In the genomic region with DNA sequence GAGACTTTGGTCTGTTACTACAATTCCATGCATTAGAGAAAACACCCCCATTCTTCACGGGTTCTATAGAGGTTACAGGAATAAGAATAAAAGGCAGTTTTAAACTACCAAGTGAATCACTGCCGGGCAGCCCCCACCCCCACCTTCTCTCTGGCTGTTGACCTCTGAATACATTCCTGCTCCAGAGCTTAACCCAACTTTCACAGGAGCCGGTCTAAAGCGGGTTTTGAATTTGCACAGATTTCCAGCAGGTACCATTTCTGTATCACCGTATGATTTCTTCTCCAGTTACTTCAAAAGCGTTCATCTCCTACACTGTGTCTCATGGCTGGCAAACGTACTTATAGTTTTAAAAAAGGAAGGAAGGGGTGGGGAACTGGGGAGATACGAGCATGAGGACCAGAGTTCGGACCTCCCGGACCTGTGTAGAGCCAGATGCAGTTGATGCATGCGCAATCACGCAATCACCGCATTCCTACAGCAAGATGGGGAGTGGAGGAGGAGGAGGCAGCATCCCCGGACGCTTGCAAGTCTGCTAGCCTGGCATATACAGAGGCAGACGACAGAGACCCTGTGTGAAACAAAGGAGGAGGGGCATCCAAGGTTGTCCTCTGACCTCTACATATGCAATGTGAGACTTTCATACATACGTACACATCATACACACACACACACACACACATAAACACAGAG, we compare ENCODE assay signal across 9 mouse cellular contexts. TPM values are rescaled to one million over a fixed set of nuclear protein-coding genes. Genes with fewer than 3 reads are reported as not detected.
DNase-seq lines count a peak whose midpoint lies in the region; ATAC-seq lines count a peak whose summit lies in the region.
"Had no signal": no experiment of that assay in that cellular context is flagged by ENCODE, and none has a peak within 500 bp of the region (broad histone marks: within the 10 kb centered on the region; RNA-seq: fewer than 3 reads in every experiment).

No protein-coding gene starts in this region.

- intact Hi-C loops in gastrocnemius, postnatal 36 days (cut with DNase I): no loop called here

- H3K4me1 ChIP-seq in heart, embryonic 15.5 days (replicated peaks): peaks cover 29% of the 10 kb centered on the region
- H3K4me1 ChIP-seq in hindbrain, embryonic 14.5 days (replicated peaks; ENCODE audit: control insufficient read depth, insufficient read depth, low read length): no peaks in the 10 kb centered on the region; the same call in 1 of the 2 replicates
- peaks cover 11% of the 10 kb centered on the region; the same call in 1 of the 2 replicates for H3K4me1 ChIP-seq in midbrain, embryonic 16.5 days (ENCODE audit: control insufficient read depth, insufficient read depth, low read length)
- H3K4me1 ChIP-seq: megakaryocyte, embryonic 14.5 days had no signal

- WGBS in heart, embryonic 15.5 days: 20% methylated on average over 17 of the region's 17 CpGs
- 5% methylated on average over 17 of the region's 17 CpGs for WGBS in hindbrain, embryonic 14.5 days
- WGBS in midbrain, embryonic 16.5 days: 3% methylated on average over 17 of the region's 17 CpGs

- peak overlapping the region; percentile 33 for H3K4me3 ChIP-seq in heart, embryonic 15.5 days
- H3K4me3 ChIP-seq in hindbrain, embryonic 14.5 days (replicated peaks; ENCODE audit: low read length): peak overlapping the region; percentile 20
- peak overlapping the region; percentile 32 for H3K4me3 ChIP-seq in midbrain, embryonic 16.5 days (ENCODE audit: low read depth, low read length)
- H3K4me3 ChIP-seq: megakaryocyte, embryonic 14.5 days had no signal

- H3K27me3 ChIP-seq in heart, embryonic 15.5 days: no peaks in the 10 kb centered on the region
- H3K27me3 ChIP-seq in hindbrain, embryonic 14.5 days (ENCODE audit: control insufficient read depth, insufficient read depth, low read length): no peaks in the 10 kb centered on the region
- H3K27me3 ChIP-seq in midbrain, embryonic 16.5 days (ENCODE audit: control insufficient read depth, insufficient read depth, low read depth, low read length): no peaks in the 10 kb centered on the region

- H3K36me3 ChIP-seq in heart, embryonic 15.5 days: no peaks in the 10 kb centered on the region
- no peaks in the 10 kb centered on the region for H3K36me3 ChIP-seq in hindbrain, embryonic 14.5 days (replicated peaks; ENCODE audit: control insufficient read depth, insufficient read depth)
- no peaks in the 10 kb centered on the region for H3K36me3 ChIP-seq in midbrain, embryonic 16.5 days (ENCODE audit: control insufficient read depth, insufficient read depth, low read length)

- no peak for DNase-seq in heart, adult 8-10 months (ENCODE audit: low spot score)
- DNase-seq in embryo, embryonic 10 days (ENCODE audit: low spot score): peak; percentile 55
- DNase-seq in hindbrain, embryonic 14.5 days (ENCODE audit: low spot score): peak; percentile 44
- no peak for DNase-seq in gastrocnemius, postnatal 36 days
- DNase-seq in cerebellum, postnatal 4 days (ENCODE audit: low spot score in 2 of 2): no peak
- DNase-seq in thymus, adult 18-20 months: no peak

- H3K4me2 ChIP-seq in heart, embryonic 15.5 days: peak overlapping the region; percentile 60
- H3K4me2 ChIP-seq in hindbrain, embryonic 14.5 days (replicated peaks): peak overlapping the region; percentile 61
- peak overlapping the region; percentile 57 for H3K4me2 ChIP-seq in midbrain, embryonic 16.5 days (ENCODE audit: low read length)

- H3K27ac ChIP-seq in heart, embryonic 15.5 days: 0 out of 2 replicates have a peak overlapping the region, but pooled peaks have one; percentile 7
- peak overlapping the region; percentile 71 for H3K27ac ChIP-seq in hindbrain, embryonic 14.5 days
- H3K27ac ChIP-seq in midbrain, embryonic 16.5 days (ENCODE audit: low read length): peak overlapping the region; percentile 67

- no peaks in the 10 kb centered on the region for H3K9me3 ChIP-seq in heart, embryonic 15.5 days (replicated peaks)
- H3K9me3 ChIP-seq in hindbrain, embryonic 14.5 days (ENCODE audit: control insufficient read depth, low read length): no peaks in the 10 kb centered on the region
- no peaks in the 10 kb centered on the region for H3K9me3 ChIP-seq in midbrain, embryonic 16.5 days (replicated peaks; ENCODE audit: control insufficient read depth, low read length, poor library complexity, severe bottlenecking)

- ATAC-seq in heart, embryonic 15.5 days (replicated peaks; ENCODE audit: insufficient number of reproducible peaks, insufficient read depth, low FRiP score, low read depth): 0 out of 2 replicates have a peak, but pooled peaks have one; percentile 27
- peak; percentile 80 for ATAC-seq in hindbrain, embryonic 14.5 days (ENCODE audit: low FRiP score)
- ATAC-seq in midbrain, embryonic 16.5 days: peak; percentile 73

- H3K9ac ChIP-seq in heart, embryonic 15.5 days: no peak overlapping the region
- H3K9ac ChIP-seq in hindbrain, embryonic 14.5 days: peak overlapping the region; percentile 63
- peak overlapping the region; percentile 42 for H3K9ac ChIP-seq in midbrain, embryonic 16.5 days (ENCODE audit: low read depth, low read length)

RNA-seq across cellular contexts. Expression of gene Shroom3, which starts 15.7 kb away (rescaled TPM):
- polyA plus RNA-seq in heart, embryonic 15.5 days (2015; fragmentation: Nextera tagmentation; extraction: Ambion mirVana): 11.3 and 12.5 TPM in 2 replicates
- total RNA-seq in heart, adult 8-10 months (2022): 10 to 100 TPM; 38.0 to 42.8 (median 40.7) TPM
- polyA plus RNA-seq in hindbrain, embryonic 14.5 days (2014; fragmentation: Nextera tagmentation; extraction: Ambion mirVana): 2.3 and 2.6 TPM in 2 replicates
- 1.1 and 1.8 TPM in 2 replicates for polyA plus RNA-seq in midbrain, embryonic 16.5 days (2015; fragmentation: Nextera tagmentation; extraction: Ambion mirVana)
- total RNA-seq in gastrocnemius, postnatal 36 days (2021): under 1 TPM; 0.43 to 0.54 TPM

RNA-seq across cellular contexts. Expression of gene Ccdc158, which starts 23.9 kb away (rescaled TPM):
- 0.56 and 0.64 TPM in 2 replicates for polyA plus RNA-seq in heart, embryonic 15.5 days (2015; fragmentation: Nextera tagmentation; extraction: Ambion mirVana)
- under 1 TPM in 2 of 4 experiments, not detected in 2; 0.06 to 0.09 TPM for total RNA-seq in heart, adult 8-10 months (2022)
- polyA plus RNA-seq in hindbrain, embryonic 14.5 days (2014; fragmentation: Nextera tagmentation; extraction: Ambion mirVana): 0.78 and 1.0 TPM in 2 replicates
- polyA plus RNA-seq in midbrain, embryonic 16.5 days (2015; fragmentation: Nextera tagmentation; extraction: Ambion mirVana): 0.57 and 0.63 TPM in 2 replicates
- under 1 TPM; 0.42 to 0.61 TPM for total RNA-seq in gastrocnemius, postnatal 36 days (2021)

Comparison
In these comparisons a context has a peak if more than half of its experiments do, and no peak if none do; other contexts are left out.
1. ATAC-seq: peak in every context shown above with its lines; median percentile 80 in hindbrain, embryonic 14.5 days; 73 in midbrain, embryonic 16.5 days; 27 in heart, embryonic 15.5 days.
2. H3K27ac ChIP-seq: peak in every context shown above with its lines; median percentile 71 in hindbrain, embryonic 14.5 days; 67 in midbrain, embryonic 16.5 days; 7 in heart, embryonic 15.5 days.
3. DNase-seq: peak in embryo, embryonic 10 days (single experiment) and hindbrain, embryonic 14.5 days (single experiment); none in heart, adult 8-10 months (single experiment), gastrocnemius, postnatal 36 days (0 of 2), cerebellum, postnatal 4 days (0 of 2) and thymus, adult 18-20 months (0 of 2).
4. Peak in every context shown above with its lines, with median percentiles within 50 percentile points of each other: H3K4me2 ChIP-seq and H3K4me3 ChIP-seq.